Mouse (Mus musculus) ES-E14 (cell line): ENCODE measurements around the gene P4ha2. TPM values are rescaled to one million over a fixed set of nuclear protein-coding genes. Genes with fewer than 3 reads are reported as not detected.

ENCODE experiments used
- DNase-seq: peaks from one replicate; pipeline ENCODE4 v3.0.0-alpha.2; 2013; ENCODE audit warnings: low read depth, low spot score
- H3K27ac ChIP-seq: 2 replicates; pipeline ENCODE4 v1.5.1; 2012; ENCODE audit warnings: low read depth, mild to moderate bottlenecking, low read length, moderate library complexity, mixed read lengths; ENCODE audit not compliant: poor library complexity, insufficient read depth, severe bottlenecking
- H3K36me3 ChIP-seq: 2 replicates; pipeline ENCODE4 v1.6.1; 2012; ENCODE audit warnings: mild to moderate bottlenecking, low read length, moderate library complexity, mixed read lengths; ENCODE audit not compliant: control insufficient read depth, poor library complexity, insufficient read depth, severe bottlenecking
- H3K4me1 ChIP-seq, 2 experiments: fragments of 150-350 bp in 1 of 2; sonication (generic) in 1 of 2; 2 replicates each; pipeline ENCODE4 v1.6.1; 2012; ENCODE audit warnings: low read length in 2 of 2, mild to moderate bottlenecking in 1 of 2, mixed read lengths in 1 of 2; ENCODE audit not compliant: control insufficient read depth in 2 of 2, insufficient read depth in 2 of 2, poor library complexity in 1 of 2
- H3K4me3 ChIP-seq, 2 experiments: fragments of 150-350 bp in 1 of 2; sonication (generic) in 1 of 2; 2 replicates each; pipeline ENCODE4 v1.5.1; 2012; ENCODE audit warnings: low read length in 2 of 2, low read depth in 1 of 2, mild to moderate bottlenecking in 1 of 2, mixed read lengths in 1 of 2; ENCODE audit not compliant: insufficient read depth in 1 of 2, poor library complexity in 1 of 2, severe bottlenecking in 1 of 2
- H3K9ac ChIP-seq: 2 replicates; pipeline ENCODE4 v1.6.1; 2012; ENCODE audit warnings: low read depth, mild to moderate bottlenecking, low read length, mixed read lengths; ENCODE audit not compliant: poor library complexity, insufficient read depth, severe bottlenecking
- H3K9me3 ChIP-seq: fragments of 150-350 bp; sonication (generic); 2 replicates; pipeline ENCODE4 v1.6.1; 2012; ENCODE audit warnings: low read depth, mild to moderate bottlenecking, low read length; ENCODE audit not compliant: control insufficient read depth, insufficient read depth
- CHD2 ChIP-seq: IDR thresholded peaks from 2 replicates; pipeline ENCODE4 v1.6.1; 2014; ENCODE audit warnings: mild to moderate bottlenecking, low read depth, low read length, inconsistent platforms
- HCFC1 ChIP-seq: IDR thresholded peaks from 2 replicates; pipeline ENCODE4 v1.6.1; 2012; ENCODE audit warnings: low read length, inconsistent platforms, borderline replicate concordance; ENCODE audit not compliant: insufficient read depth
- MAFK ChIP-seq: IDR thresholded peaks from 2 replicates; pipeline ENCODE4 v1.6.1; 2014; ENCODE audit warnings: mild to moderate bottlenecking, low read depth, low read length, inconsistent platforms; ENCODE audit not compliant: insufficient read depth
- ZC3H11A ChIP-seq: IDR thresholded peaks from 2 replicates; pipeline ENCODE4 v1.6.1; 2012; ENCODE audit warnings: low read depth, mild to moderate bottlenecking, inconsistent platforms, low read length, borderline replicate concordance
- ZNF384 ChIP-seq: IDR thresholded peaks from 2 replicates; pipeline ENCODE4 v1.6.1; 2012; ENCODE audit warnings: low read depth, low read length, inconsistent platforms
- in situ Hi-C, 2 experiments: fragments of 600-800 bp; cut with MboI; formaldehyde crosslinking; loops; one replicate each; pipeline ENCODE4 v1.15.1; 2025; ENCODE audit warnings: low sequenced_read_pairs in 2 of 2, inconsistent platforms in 1 of 2; ENCODE audit not compliant: unreplicated experiment in 2 of 2
- total RNA-seq: library from RNA; depleted of rRNA; stranded (reverse); fragments of 300-350 nt; gene quantifications from 2 replicates; pipeline ENCODE4 v1.2.3, GENCODE M21; 2012

Gene P4ha2
- total RNA-seq, 1 experiment, result 53.2 TPM

GRCm38 (mm10) chr11:54090091-54090879 is 9.6 kb upstream of the P4ha2 start:
- in situ Hi-C loops, result no loop called here

GRCm38 (mm10) chr11:54091726-54092125 is 8.2 kb upstream of the P4ha2 start:
- no peak overlapping the region for H3K9ac ChIP-seq
- no peak overlapping the region for H3K27ac ChIP-seq
- H3K4me1 ChIP-seq, result no peaks in the 10 kb centered on the region
- H3K4me3 ChIP-seq, result no peak overlapping the region
- in situ Hi-C loops, result no loop called here
- no peaks in the 10 kb centered on the region for H3K9me3 ChIP-seq
- DNase-seq, result no peak
- TF ChIP-seq CHD2 (no peak), MAFK (no peak), ZNF384 (no peak), HCFC1 (no peak), ZC3H11A (no peak)
- no peaks in the 10 kb centered on the region for H3K36me3 ChIP-seq

More at GRCm38 (mm10) chr11:54090091-54090879, 9.6 kb upstream of the P4ha2 start:
- Histone ChIP-seq H3K36me3 (no peaks in the 10 kb centered on the region), H3K27ac (no peak overlapping the region), H3K4me3 (no peak overlapping the region), H3K4me1 (no peaks in the 10 kb centered on the region), H3K9me3 (no peaks in the 10 kb centered on the region), H3K9ac (no peak overlapping the region)
- no peak for DNase-seq
- TF ChIP-seq MAFK (no peak), HCFC1 (no peak), ZC3H11A (no peak), CHD2 (no peak), ZNF384 (no peak)

- Histone ChIP-seq H3K4me3 (no peak overlapping the region), H3K9ac (no peak overlapping the region), H3K4me1 (no peaks in the 10 kb centered on the region), H3K27ac (no peak overlapping the region), H3K9me3 (no peaks in the 10 kb centered on the region), H3K36me3 (no peaks in the 10 kb centered on the region)
- no peak for DNase-seq
- in situ Hi-C loops, result no loop called here
- no peak for TF ChIP-seq MAFK
- TF ChIP-seq ZNF384, result no peak
- no peak for TF ChIP-seq HCFC1
- TF ChIP-seq CHD2, result no peak
- no peak for TF ChIP-seq ZC3H11A
These were observed 7.7 kb upstream of the P4ha2 start for GRCm38 (mm10) chr11:54092188-54092587.

- no peaks in the 10 kb centered on the region for H3K36me3 ChIP-seq
- no peaks in the 10 kb centered on the region for H3K9me3 ChIP-seq
- no peak for DNase-seq
- no peak overlapping the region for H3K27ac ChIP-seq
- no peak overlapping the region for H3K4me3 ChIP-seq
- no peaks in the 10 kb centered on the region for H3K4me1 ChIP-seq
- no peak overlapping the region for H3K9ac ChIP-seq
- TF ChIP-seq ZC3H11A, result no peak
- TF ChIP-seq ZNF384, result no peak
- TF ChIP-seq CHD2, result no peak
- no peak for TF ChIP-seq HCFC1
- no peak for TF ChIP-seq MAFK
- in situ Hi-C loops, result no loop called here
These were observed 6.9 kb upstream of the P4ha2 start for GRCm38 (mm10) chr11:54093000-54093399.
